Mouse (Mus musculus) spleen, adult 2 months (tissue): ENCODE data around the gene Aqp7. TPM values are rescaled to one million over a fixed set of nuclear protein-coding genes. Genes with fewer than 3 reads are reported as not detected.

Source experiments
- DNase-seq, 2 experiments: peaks; one replicate each; pipeline versions ENCODE4 v3.0.0 to v3.0.0-alpha.2; 2012 to 2021; ENCODE audit warnings: low spot score in 2 of 2, low read depth in 1 of 2
- H3K27ac ChIP-seq: fragments of 200-500 bp; 2 replicates; pipeline ENCODE4 v1.5.1; 2012; ENCODE audit warnings: low read length, inconsistent platforms; ENCODE audit not compliant: insufficient read depth
- H3K27me3 ChIP-seq: fragments of 200-500 bp; 2 replicates; pipeline ENCODE4 v1.6.1; 2012; ENCODE audit warnings: mild to moderate bottlenecking, moderate library complexity, low read length, inconsistent platforms; ENCODE audit not compliant: control insufficient read depth, insufficient read depth
- H3K36me3 ChIP-seq: fragments of 200-500 bp; 2 replicates; pipeline ENCODE4 v1.6.1; 2012; ENCODE audit warnings: mild to moderate bottlenecking, low read length, inconsistent platforms; ENCODE audit not compliant: control insufficient read depth, insufficient read depth
- H3K4me1 ChIP-seq: fragments of 200-500 bp; 2 replicates; pipeline ENCODE4 v1.6.1; 2011; ENCODE audit warnings: inconsistent platforms; ENCODE audit not compliant: control insufficient read depth, insufficient read depth, insufficient read length
- H3K4me3 ChIP-seq: fragments of 200-500 bp; 2 replicates; pipeline ENCODE4 v1.5.1; 2011; ENCODE audit warnings: mild to moderate bottlenecking, inconsistent platforms; ENCODE audit not compliant: insufficient read depth, insufficient read length; ENCODE audit errors: extremely low read depth
- CTCF ChIP-seq: fragments of 200-500 bp; IDR thresholded peaks from 2 replicates; pipeline ENCODE4 v1.5.1; 2011; ENCODE audit warnings: mild to moderate bottlenecking, inconsistent platforms; ENCODE audit not compliant: insufficient read depth, insufficient read length, insufficient replicate concordance; ENCODE audit errors: extremely low read depth
- POLR2A ChIP-seq: fragments of 200-500 bp; IDR thresholded peaks from 2 replicates; pipeline ENCODE4 v1.6.1; 2011; ENCODE audit warnings: low read depth, low read length, inconsistent platforms
- WGBS: fragments of 180-500 bp; shearing (Covaris S2); methylation state at CpG from one replicate; pipeline ENCODE4 v1.1.7; 2018; 5-methylcytosine and 5-hydroxymethylcytosine counted together
- polyA plus RNA-seq: library from polyadenylated mRNA; depleted of rRNA; stranded (reverse); fragments of >200 nt; gene quantifications from 2 replicates; pipeline ENCODE4 v1.2.3, GENCODE M21; 2012

Aqp7 gene
- polyA plus RNA-seq, 1 experiment = 0.07 TPM

DNA sequence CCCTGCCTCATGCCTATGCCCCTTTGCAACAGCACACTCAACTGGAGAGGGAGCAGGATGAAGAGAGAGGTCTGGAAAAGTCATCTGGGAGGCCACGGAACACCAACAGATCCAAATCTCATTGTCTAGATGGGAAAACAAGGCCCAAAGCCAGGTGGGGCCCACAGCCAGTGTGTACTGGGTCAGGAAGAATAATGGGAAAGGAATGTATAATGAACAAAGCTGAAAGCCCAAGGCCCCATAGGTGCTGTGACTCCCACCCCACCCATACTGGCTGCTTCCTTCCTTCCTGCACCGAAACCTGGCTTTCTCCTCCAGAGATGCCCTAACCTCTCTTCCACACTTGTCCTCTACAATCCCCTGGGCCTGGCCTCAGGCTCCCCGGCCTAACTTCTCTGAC is 16.7 kb downstream of the Aqp7 start:
- no peaks in the 10 kb centered on the region for H3K4me1 ChIP-seq
- no peak for DNase-seq
- no peak overlapping the region for H3K27ac ChIP-seq
- no peak overlapping the region for H3K4me3 ChIP-seq
- no peaks in the 10 kb centered on the region for H3K36me3 ChIP-seq
- WGBS = 80% methylated on average over 3 of the region's 3 CpGs
- TF ChIP-seq CTCF (no peak), POLR2A (no peak)
- no peaks in the 10 kb centered on the region for H3K27me3 ChIP-seq

DNA sequence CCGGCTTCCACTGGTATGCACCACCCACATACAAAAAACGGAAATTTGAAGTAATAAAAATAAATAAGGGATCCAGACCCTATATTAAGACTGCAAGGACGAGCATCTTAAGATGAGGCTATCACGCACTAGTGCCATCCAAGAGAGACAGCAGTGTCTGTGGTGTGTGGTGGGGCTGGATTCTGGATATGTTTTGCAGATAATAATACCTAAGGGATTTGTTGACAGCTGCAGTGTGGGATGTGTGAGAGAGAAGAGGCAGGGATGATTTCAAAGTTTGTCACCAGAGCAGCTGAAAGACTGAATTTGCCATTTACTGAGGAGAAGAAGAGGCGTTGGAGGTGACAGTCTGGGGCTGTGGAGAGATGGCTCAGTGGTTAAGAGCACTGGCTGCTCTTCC is 18.6 kb downstream of the Aqp7 start:
- DNase-seq = no peak
- WGBS = 90% methylated on average over 5 of the region's 5 CpGs
- Histone ChIP-seq H3K27me3 (no peaks in the 10 kb centered on the region), H3K36me3 (peaks cover 2% of the 10 kb centered on the region), H3K27ac (no peak overlapping the region), H3K4me3 (no peak overlapping the region), H3K4me1 (no peaks in the 10 kb centered on the region)
- TF ChIP-seq POLR2A = no peak
- TF ChIP-seq CTCF = no peak

DNA sequence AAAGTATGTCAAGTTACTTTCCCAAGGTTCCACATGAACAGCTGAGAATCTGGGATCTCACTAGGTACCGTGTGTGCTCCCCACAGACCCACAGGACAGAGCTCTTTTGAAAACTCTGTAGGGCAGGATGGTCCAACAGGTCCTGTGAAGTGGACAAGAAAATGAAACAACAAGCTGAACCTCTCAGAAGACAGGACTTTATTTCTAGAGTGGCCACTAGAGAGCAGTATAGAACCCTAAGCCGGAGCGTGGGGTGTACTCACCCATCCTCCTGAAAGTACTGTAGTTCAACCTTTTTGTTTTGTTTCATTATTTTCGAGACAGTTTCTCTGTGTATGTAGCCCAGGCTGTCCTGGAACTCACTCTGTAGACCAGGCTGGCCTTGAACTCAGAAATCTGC is 19.7 kb downstream of the Aqp7 start:
- Histone ChIP-seq H3K27me3 (no peaks in the 10 kb centered on the region), H3K36me3 (peaks cover 7% of the 10 kb centered on the region), H3K4me1 (no peaks in the 10 kb centered on the region), H3K27ac (no peak overlapping the region), H3K4me3 (no peak overlapping the region)
- DNase-seq = peak in 1 of 2 experiments; percentile 3
- 68% methylated on average over 4 of the region's 4 CpGs for WGBS
- TF ChIP-seq POLR2A = no peak
- TF ChIP-seq CTCF = no peak; the same call in 1 of the 2 replicates

DNA sequence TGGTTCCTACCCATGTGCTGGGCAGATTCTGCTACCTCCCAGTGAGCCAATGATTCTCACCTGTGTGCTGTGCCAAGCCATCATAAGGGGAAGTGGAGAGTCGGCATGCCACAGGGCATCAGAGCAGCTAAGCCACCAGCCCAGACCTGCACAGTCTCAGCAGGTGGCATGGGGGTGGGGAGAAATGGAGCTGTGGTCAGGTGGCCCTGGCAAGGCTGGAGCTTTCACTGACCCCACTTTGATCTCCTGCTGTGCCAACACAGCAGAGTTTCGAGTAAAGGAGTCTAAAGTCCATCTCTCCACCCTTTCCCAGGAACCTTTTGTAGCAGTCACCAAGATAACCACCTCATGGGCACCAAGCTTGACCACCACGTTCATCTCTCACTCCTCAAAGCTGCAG is 20.1 kb downstream of the Aqp7 start:
- peaks cover 11% of the 10 kb centered on the region for H3K36me3 ChIP-seq

DNA sequence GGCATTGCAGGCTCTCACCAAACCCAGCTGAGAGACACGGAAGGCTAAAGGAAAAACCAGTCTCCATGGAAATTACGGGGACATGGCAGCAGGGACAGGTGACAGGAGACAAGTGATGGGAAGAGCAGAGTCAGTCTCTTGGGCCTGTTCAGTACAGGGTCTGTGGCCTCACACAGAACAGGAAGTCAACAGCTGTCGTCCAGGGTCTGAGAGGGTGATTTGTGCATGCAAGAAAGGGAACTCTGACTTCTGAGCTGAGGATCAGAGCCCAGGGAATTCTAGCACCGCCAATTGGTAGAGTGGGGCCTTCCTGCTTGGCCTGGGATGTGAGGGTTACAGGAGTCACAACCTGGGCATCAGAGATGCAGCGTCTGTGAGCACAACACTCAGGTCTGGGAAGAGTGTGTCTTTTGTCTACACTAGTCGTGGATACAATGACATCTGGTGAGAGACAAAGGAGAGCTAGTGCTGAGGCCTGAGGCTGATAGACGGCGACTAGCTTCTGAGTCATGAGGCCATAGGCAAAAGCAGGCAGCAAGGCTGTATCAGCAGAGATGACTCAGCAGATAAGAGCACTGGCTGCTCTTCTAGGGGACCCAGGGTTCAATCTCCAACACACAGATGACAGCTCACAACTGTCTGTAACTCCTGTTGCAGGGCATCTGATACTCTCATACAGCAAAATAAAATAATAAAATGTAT is 21.7 kb downstream of the Aqp7 start:
- Histone ChIP-seq H3K4me1 (no peaks in the 10 kb centered on the region), H3K27ac (no peak overlapping the region), H3K4me3 (no peak overlapping the region), H3K27me3 (no peaks in the 10 kb centered on the region), H3K36me3 (peaks cover 11% of the 10 kb centered on the region)
- 47% methylated on average over 8 of the region's 8 CpGs for WGBS
- TF ChIP-seq POLR2A (no peak), CTCF (no peak)
- DNase-seq = no peak

More for the DNA sequence above, 20.1 kb downstream of the Aqp7 start:
- Histone ChIP-seq H3K4me1 (no peaks in the 10 kb centered on the region), H3K27me3 (no peaks in the 10 kb centered on the region), H3K27ac (no peak overlapping the region), H3K4me3 (no peak overlapping the region)
- no peak for TF ChIP-seq POLR2A
- DNase-seq = no peak
- 71% methylated on average over 3 of the region's 3 CpGs for WGBS

DNA sequence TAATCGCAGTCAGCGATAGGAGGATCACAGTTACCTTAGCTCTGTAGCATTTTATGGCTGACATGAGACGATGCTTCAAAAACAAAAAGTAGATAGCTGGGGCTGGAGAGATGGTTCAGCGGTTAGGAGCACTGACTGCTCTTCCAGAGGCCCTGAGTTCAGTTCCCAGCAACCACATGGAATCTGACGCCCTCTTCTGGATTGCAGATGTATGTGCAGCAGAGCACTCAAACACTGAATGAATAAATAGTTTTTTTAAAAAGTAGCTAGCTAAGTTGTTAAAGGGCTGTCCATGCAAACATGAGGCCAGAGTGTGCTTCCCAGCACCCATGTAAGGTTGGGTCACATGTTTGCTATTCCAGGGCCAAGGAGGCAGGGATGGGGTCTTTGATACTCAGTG is 26.8 kb downstream of the Aqp7 start:
- Histone ChIP-seq H3K27ac (no peak overlapping the region), H3K27me3 (no peaks in the 10 kb centered on the region), H3K36me3 (peaks cover 14% of the 10 kb centered on the region), H3K4me3 (no peak overlapping the region), H3K4me1 (no peaks in the 10 kb centered on the region)
- no peak for DNase-seq
- WGBS = 92% methylated on average over 5 of the region's 5 CpGs
- TF ChIP-seq POLR2A = no peak
- TF ChIP-seq CTCF = no peak

DNA sequence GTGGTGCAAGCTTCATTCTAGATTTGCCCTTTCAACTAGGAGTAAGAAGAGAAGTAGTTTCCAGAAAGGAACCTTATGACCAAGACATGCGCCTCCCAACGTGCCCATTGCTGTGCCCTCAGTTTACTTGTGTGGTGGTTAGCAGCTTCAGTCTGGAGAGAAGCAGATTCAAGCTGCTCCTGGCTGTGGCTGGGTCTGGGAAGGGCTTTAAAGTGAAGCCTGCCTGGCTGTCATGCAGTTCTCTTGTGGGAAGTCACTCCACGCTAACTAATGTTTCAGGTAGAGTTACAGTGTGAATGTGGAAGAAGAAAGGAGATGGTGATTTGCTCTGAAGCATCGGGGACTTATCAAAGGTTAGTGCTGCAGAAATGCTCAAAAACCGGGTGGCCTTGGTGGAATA is 32.1 kb downstream of the Aqp7 start:
- Histone ChIP-seq H3K27me3 (no peaks in the 10 kb centered on the region), H3K27ac (no peak overlapping the region), H3K4me1 (no peaks in the 10 kb centered on the region), H3K4me3 (no peak overlapping the region), H3K36me3 (peaks cover 25% of the 10 kb centered on the region)
- WGBS = 93% methylated on average over 5 of the region's 5 CpGs
- no peak for DNase-seq
- no peak for TF ChIP-seq CTCF
- TF ChIP-seq POLR2A = no peak
